12 mouse cellular contexts compared by ENCODE assay signal in the genomic region with DNA sequence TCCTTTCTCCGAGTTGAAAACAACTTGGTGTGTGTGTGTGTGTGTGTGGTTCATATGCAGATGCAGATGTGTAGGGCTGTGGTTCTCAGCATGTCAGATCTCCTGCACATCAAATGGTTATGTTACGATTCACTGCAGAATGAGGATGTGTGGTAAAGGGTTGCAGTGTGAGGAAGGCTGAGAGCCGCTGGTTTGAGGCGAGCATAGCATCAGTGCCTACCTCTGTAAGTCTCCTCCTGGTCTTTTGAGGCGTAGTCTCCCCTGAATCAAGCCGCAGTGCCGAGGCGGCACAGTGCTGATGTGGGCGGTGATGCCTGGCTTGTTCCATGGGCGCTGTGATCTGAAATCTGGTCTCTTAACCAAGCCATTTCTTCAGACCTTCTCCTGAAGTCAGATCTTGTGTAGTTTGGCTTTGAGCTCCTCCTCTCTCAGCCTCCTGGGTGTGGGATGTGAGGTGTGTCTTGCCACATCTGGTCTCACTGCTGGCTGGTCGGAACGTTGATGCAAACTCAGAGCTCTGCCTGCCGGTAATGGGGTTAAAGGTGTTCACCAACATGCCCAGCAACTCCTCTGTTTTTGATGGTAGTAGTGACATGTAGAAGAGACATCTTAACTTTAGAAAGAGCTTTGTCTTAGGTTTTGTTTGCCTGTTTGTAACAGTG. TPM values are rescaled to one million over a fixed set of nuclear protein-coding genes. Genes with fewer than 3 reads are reported as not detected.
DNase-seq lines count a peak whose midpoint lies in the region; ATAC-seq and TF ChIP-seq lines count a peak whose summit lies in the region.
"Had no signal": no experiment of that assay in that cellular context is flagged by ENCODE, and none has a peak within 500 bp of the region (broad histone marks: within the 10 kb centered on the region; RNA-seq: fewer than 3 reads in every experiment).

No protein-coding gene starts in this region.

- WGBS in stomach, postnatal 0 days: 71% methylated on average over 13 of the region's 13 CpGs

- no peak for TF ChIP-seq EP300 in ES-Bruce4 (IDR thresholded peaks at IDR 0.05; ENCODE audit: insufficient read depth, low read depth, low read length)
- no peak for TF ChIP-seq EP300 in stomach, postnatal 0 days (optimal IDR thresholded peaks at IDR 0.05)

- 0 out of 2 replicates have a peak, but pooled peaks cover 2% of the 10 kb centered on the region for H3K9me3 ChIP-seq in ES-Bruce4 (replicated peaks; ENCODE audit: control insufficient read depth, insufficient read depth, low read length, poor library complexity, severe bottlenecking)
- no peaks in the 10 kb centered on the region for H3K9me3 ChIP-seq in stomach, postnatal 0 days (ENCODE audit: control insufficient read depth, low read length)
- H3K9me3 ChIP-seq: liver, embryonic 15.5 days; neural tube, embryonic 13.5 days had no signal

- peak overlapping the region; percentile 54 for H3K27ac ChIP-seq in layer of hippocampus, adult 2 months
- H3K27ac ChIP-seq in ES-Bruce4 (ENCODE audit: insufficient read depth, low read length): no peak overlapping the region
- H3K27ac ChIP-seq in stomach, postnatal 0 days (replicated peaks): peak overlapping the region; percentile 40; the same call in 1 of the 2 replicates
- H3K27ac ChIP-seq: liver, embryonic 15.5 days; neural tube, embryonic 13.5 days had no signal

- no peak overlapping the region for H3K4me3 ChIP-seq in layer of hippocampus, adult 2 months
- peak overlapping the region; percentile 51 for H3K4me3 ChIP-seq in ES-Bruce4 (ENCODE audit: low read depth, low read length)
- H3K4me3 ChIP-seq in stomach, postnatal 0 days (ENCODE audit: low read depth, low read length): no peak overlapping the region
- H3K4me3 ChIP-seq: liver, embryonic 15.5 days; neural tube, embryonic 13.5 days had no signal

- TF ChIP-seq POLR2A in ES-Bruce4 (IDR thresholded peaks at IDR 0.05; ENCODE audit: insufficient read depth, low read length): no peak

- no peak overlapping the region for H3K9ac ChIP-seq in ES-Bruce4 (ENCODE audit: low read depth, poor library complexity, severe bottlenecking)
- H3K9ac ChIP-seq in stomach, postnatal 0 days (ENCODE audit: low read length): no peak overlapping the region
- H3K9ac ChIP-seq: liver, embryonic 15.5 days; neural tube, embryonic 13.5 days had no signal

- no peak overlapping the region for H3K4me2 ChIP-seq in stomach, postnatal 0 days (replicated peaks; ENCODE audit: low read depth)
- H3K4me2 ChIP-seq: liver, embryonic 15.5 days; neural tube, embryonic 13.5 days had no signal

- H3K27me3 ChIP-seq in ES-Bruce4 (ENCODE audit: control insufficient read depth, insufficient read depth, low read length, poor library complexity, severe bottlenecking): no peaks in the 10 kb centered on the region
- H3K27me3 ChIP-seq in stomach, postnatal 0 days (ENCODE audit: control insufficient read depth, insufficient read depth, low read length): no peaks in the 10 kb centered on the region
- H3K27me3 ChIP-seq: liver, embryonic 15.5 days; neural tube, embryonic 13.5 days had no signal

- no peak for TF ChIP-seq CTCF in layer of hippocampus, adult 2 months (conservative IDR thresholded peaks at IDR 0.05)
- TF ChIP-seq CTCF in ES-Bruce4 (IDR thresholded peaks at IDR 0.05; ENCODE audit: low read depth, low read length): no peak
- TF ChIP-seq CTCF in stomach, postnatal 0 days (IDR thresholded peaks at IDR 0.05; ENCODE audit: low read depth): no peak

- no peaks in the 10 kb centered on the region; the same call in 1 of the 2 replicates for H3K36me3 ChIP-seq in ES-Bruce4 (ENCODE audit: control insufficient read depth, insufficient read depth, low read length, poor library complexity, severe bottlenecking)
- no peaks in the 10 kb centered on the region; the same call in 1 of the 2 replicates for H3K36me3 ChIP-seq in stomach, postnatal 0 days (ENCODE audit: control insufficient read depth, insufficient read depth, low read length)

- peaks cover 6% of the 10 kb centered on the region for H3K4me1 ChIP-seq in ES-Bruce4 (ENCODE audit: control insufficient read depth, insufficient read depth, low read length)
- H3K4me1 ChIP-seq in stomach, postnatal 0 days (replicated peaks; ENCODE audit: control insufficient read depth, insufficient read depth): peaks cover 4% of the 10 kb centered on the region

- no peak for DNase-seq in layer of hippocampus, adult 2 months (ENCODE audit: low spot score in 2 of 2)
- DNase-seq in layer of hippocampus, postnatal 36 days: no peak
- DNase-seq in gonadal fat pad, adult 2 months (ENCODE audit: low read depth): peak; percentile 73
- DNase-seq in stomach, postnatal 0 days (ENCODE audit: low spot score): no peak
- no peak for DNase-seq in kidney, postnatal 4 days
- DNase-seq in kidney, postnatal 10 days: no peak
- no peak for DNase-seq in adrenal gland, adult 18-20 months (ENCODE audit: low spot score in 2 of 2)
- DNase-seq: heart, adult 11 months; kidney, postnatal 14 days had no signal

- ATAC-seq in stomach, postnatal 0 days (ENCODE audit: low FRiP score, low TSS enrichment): no peak

RNA-seq across cellular contexts. Expression of a gene that starts 17.3 kb away (rescaled TPM):
- total RNA-seq in layer of hippocampus, adult 2 months (2021): 100 to 1,000 TPM; 134 to 145 TPM
- total RNA-seq in layer of hippocampus, postnatal 36 days (2021): 100 to 1,000 TPM; 146 to 166 TPM
- 289 and 308 TPM in 2 replicates for polyA plus RNA-seq in ES-Bruce4 (2011; ENCODE audit: insufficient read depth, insufficient read length, low read depth, missing spikeins)
- 70.9 and 88.8 TPM in 2 replicates for polyA plus RNA-seq in gonadal fat pad, adult 2 months (2012; rRNA removed)
- polyA plus RNA-seq in stomach, postnatal 0 days (2015; fragmentation: Nextera tagmentation; extraction: Ambion mirVana): 8.5 and 10.1 TPM in 2 replicates
- 10 to 100 TPM; 90.2 to 98.0 TPM for total RNA-seq in adrenal gland, adult 18-20 months (2021)
